Comparison of ENCODE assay signal across 22 mouse cellular contexts in the genomic region with DNA sequence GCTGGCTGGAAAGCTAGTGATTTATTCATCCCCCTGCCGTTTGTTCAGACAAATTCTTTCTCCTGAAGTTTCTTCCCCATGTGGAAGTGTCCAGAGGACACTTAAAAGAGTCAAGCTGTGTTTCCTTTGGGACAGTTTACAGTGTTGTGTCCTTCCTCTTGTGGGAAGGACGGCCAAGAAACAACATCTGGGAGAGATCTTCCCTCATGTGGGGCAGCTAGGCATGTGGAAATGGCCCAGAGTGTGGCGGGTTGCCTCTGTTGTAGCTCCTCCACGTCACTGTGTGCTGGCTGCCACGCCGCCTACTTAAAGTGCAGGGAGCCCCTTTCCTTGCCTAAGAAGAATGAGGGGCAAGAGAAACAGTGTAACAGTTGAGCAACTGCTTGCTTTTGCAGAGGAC. TPM values are rescaled to one million over a fixed set of nuclear protein-coding genes. Genes with fewer than 3 reads are reported as not detected.
DNase-seq lines count a peak whose midpoint lies in the region; ATAC-seq lines count a peak whose summit lies in the region.
"Had no signal": no experiment of that assay in that cellular context is flagged by ENCODE, and none has a peak within 500 bp of the region (broad histone marks: within the 10 kb centered on the region; RNA-seq: fewer than 3 reads in every experiment).

No protein-coding gene starts in this region.

- no peaks in the 10 kb centered on the region for H3K36me3 ChIP-seq in kidney, embryonic 14.5 days (ENCODE audit: control insufficient read depth, insufficient read depth, low read length)
- H3K36me3 ChIP-seq in lung, embryonic 15.5 days: 0 out of 2 replicates have a peak, but pooled peaks cover 4% of the 10 kb centered on the region

- H3K9me3 ChIP-seq in kidney, embryonic 14.5 days (ENCODE audit: control insufficient read depth, low read length): no peaks in the 10 kb centered on the region
- no peaks in the 10 kb centered on the region for H3K9me3 ChIP-seq in lung, embryonic 15.5 days
- H3K9me3 ChIP-seq: embryonic facial prominence, embryonic 12.5 days; limb, embryonic 13.5 days; liver, embryonic 15.5 days had no signal

- no peak overlapping the region for H3K4me2 ChIP-seq in kidney, embryonic 14.5 days (replicated peaks; ENCODE audit: low read depth, low read length)
- H3K4me2 ChIP-seq in lung, embryonic 15.5 days: no peak overlapping the region
- H3K4me2 ChIP-seq: embryonic facial prominence, embryonic 12.5 days; hindbrain, embryonic 14.5 days; limb, embryonic 13.5 days; liver, embryonic 15.5 days had no signal

- no peak for ATAC-seq in kidney, embryonic 14.5 days (ENCODE audit: low FRiP score, low TSS enrichment)
- ATAC-seq in lung, embryonic 15.5 days (ENCODE audit: borderline replicate concordance, extremely low read depth, low FRiP score, low TSS enrichment): peak; percentile 80; the same call in 1 of the 2 replicates
- ATAC-seq in CD4-positive, CD25-positive, alpha-beta regulatory T cell, adult 4 months: no peak
- ATAC-seq: activated CD4-positive, CD25-positive, alpha-beta regulatory T cell, adult 4 months; forebrain, postnatal 0 days; intestine, embryonic 16.5 days; Patski had no signal

- WGBS in kidney, embryonic 14.5 days: 33% methylated on average over 6 of the region's 6 CpGs
- 35% methylated on average over 6 of the region's 6 CpGs for WGBS in lung, embryonic 15.5 days

- H3K27ac ChIP-seq in kidney, embryonic 14.5 days (ENCODE audit: low read depth, low read length): no peak overlapping the region
- H3K27ac ChIP-seq in lung, embryonic 15.5 days: no peak overlapping the region
- H3K27ac ChIP-seq: embryonic facial prominence, embryonic 12.5 days; hindbrain, embryonic 14.5 days; limb, embryonic 13.5 days; liver, embryonic 15.5 days had no signal

- no peak overlapping the region for H3K9ac ChIP-seq in kidney, embryonic 14.5 days (ENCODE audit: low read depth, low read length)
- no peak overlapping the region for H3K9ac ChIP-seq in lung, embryonic 15.5 days
- H3K9ac ChIP-seq: embryonic facial prominence, embryonic 12.5 days; forebrain, postnatal 0 days; hindbrain, embryonic 14.5 days; limb, embryonic 13.5 days; liver, embryonic 15.5 days had no signal

- no peak overlapping the region for H3K4me3 ChIP-seq in kidney, embryonic 14.5 days (ENCODE audit: low read length)
- H3K4me3 ChIP-seq in lung, embryonic 15.5 days: no peak overlapping the region
- H3K4me3 ChIP-seq: embryonic facial prominence, embryonic 12.5 days; limb, embryonic 13.5 days; liver, embryonic 15.5 days had no signal

- peak; percentile 50 to 58 for DNase-seq in heart, postnatal 10 days
- DNase-seq in heart, postnatal 36 days: no peak
- DNase-seq in kidney, postnatal 10 days: peak; percentile 68
- peak; percentile 64 for DNase-seq in lung, postnatal 36 days
- no peak for DNase-seq in thymus, postnatal 36 days
- DNase-seq: adrenal gland, postnatal 25 days; cerebellum, adult 2 months; forebrain, postnatal 0 days; gastrocnemius, postnatal 14 days; midbrain, embryonic 14.5 days; retina, postnatal 1 day; right cerebral cortex, postnatal 4 days had no signal

- H3K27me3 ChIP-seq in kidney, embryonic 14.5 days (ENCODE audit: control insufficient read depth, insufficient read depth, low read length): no peaks in the 10 kb centered on the region
- no peaks in the 10 kb centered on the region for H3K27me3 ChIP-seq in lung, embryonic 15.5 days
- H3K27me3 ChIP-seq: embryonic facial prominence, embryonic 12.5 days; limb, embryonic 13.5 days; liver, embryonic 15.5 days; Patski had no signal

- intact Hi-C loops in heart, postnatal 10 days (cut with DNase I): no loop called here
- intact Hi-C loops in heart, postnatal 36 days (cut with DNase I): no loop called here

- no peaks in the 10 kb centered on the region for H3K4me1 ChIP-seq in kidney, embryonic 14.5 days (ENCODE audit: control insufficient read depth, insufficient read depth, low read length)
- 0 out of 2 replicates have a peak, but pooled peaks cover 4% of the 10 kb centered on the region for H3K4me1 ChIP-seq in lung, embryonic 15.5 days
- H3K4me1 ChIP-seq: embryonic facial prominence, embryonic 12.5 days; limb, embryonic 13.5 days; liver, embryonic 15.5 days had no signal

RNA-seq across cellular contexts. Expression of gene Anapc7, which starts 8.7 kb away (rescaled TPM):
- 10 to 100 TPM; 44.4 to 44.5 TPM for total RNA-seq in heart, postnatal 10 days (2021)
- total RNA-seq in heart, postnatal 36 days (2021): 10 to 100 TPM; 31.7 to 35.1 TPM
- 29.1 and 32.5 TPM in 2 replicates for polyA plus RNA-seq in kidney, embryonic 14.5 days (2014; fragmentation: Nextera tagmentation; extraction: Ambion mirVana)
- 43.9 and 46.2 TPM in 2 replicates for polyA plus RNA-seq in lung, embryonic 15.5 days (2015; fragmentation: Nextera tagmentation; extraction: Ambion mirVana)
- polyA plus RNA-seq in CD4-positive, CD25-positive, alpha-beta regulatory T cell, adult 4 months (2017; shearing (Covaris generic)): 10 to 100 TPM; 17.7 to 22.8 TPM

RNA-seq across cellular contexts. Expression of gene Arpc3, which starts 21.1 kb away (rescaled TPM):
- 100 to 1,000 TPM; 140 to 150 TPM for total RNA-seq in heart, postnatal 10 days (2021)
- 100 to 1,000 TPM in 1 of 2 experiments, 10 to 100 TPM in 1; 99.6 to 103 TPM for total RNA-seq in heart, postnatal 36 days (2021)
- polyA plus RNA-seq in kidney, embryonic 14.5 days (2014; fragmentation: Nextera tagmentation; extraction: Ambion mirVana): 32.5 and 201 TPM in 2 replicates
- polyA plus RNA-seq in lung, embryonic 15.5 days (2015; fragmentation: Nextera tagmentation; extraction: Ambion mirVana): 152 and 160 TPM in 2 replicates
- 100 to 1,000 TPM; 394 to 533 TPM for polyA plus RNA-seq in CD4-positive, CD25-positive, alpha-beta regulatory T cell, adult 4 months (2017; shearing (Covaris generic))

RNA-seq across cellular contexts. Expression of gene Fam216a, which starts 40.7 kb away (rescaled TPM):
- total RNA-seq in heart, postnatal 10 days (2021): 10 to 100 TPM; 17.1 to 22.7 TPM
- 10 to 100 TPM; 11.7 to 14.7 TPM for total RNA-seq in heart, postnatal 36 days (2021)
- 73.6 and 76.0 TPM in 2 replicates for polyA plus RNA-seq in kidney, embryonic 14.5 days (2014; fragmentation: Nextera tagmentation; extraction: Ambion mirVana)
- polyA plus RNA-seq in lung, embryonic 15.5 days (2015; fragmentation: Nextera tagmentation; extraction: Ambion mirVana): 72.4 and 74.9 TPM in 2 replicates
- 1 to 10 TPM; 6.9 to 7.4 TPM for polyA plus RNA-seq in CD4-positive, CD25-positive, alpha-beta regulatory T cell, adult 4 months (2017; shearing (Covaris generic))

RNA-seq across cellular contexts. Expression of gene Gpn3, which starts 41.1 kb away (rescaled TPM):
- 10 to 100 TPM; 24.3 to 25.5 TPM for total RNA-seq in heart, postnatal 10 days (2021)
- total RNA-seq in heart, postnatal 36 days (2021): 10 to 100 TPM; 26.6 to 30.6 TPM
- 77.6 and 82.6 TPM in 2 replicates for polyA plus RNA-seq in kidney, embryonic 14.5 days (2014; fragmentation: Nextera tagmentation; extraction: Ambion mirVana)
- polyA plus RNA-seq in lung, embryonic 15.5 days (2015; fragmentation: Nextera tagmentation; extraction: Ambion mirVana): 70.5 and 70.7 TPM in 2 replicates
- polyA plus RNA-seq in CD4-positive, CD25-positive, alpha-beta regulatory T cell, adult 4 months (2017; shearing (Covaris generic)): 10 to 100 TPM; 56.9 to 67.7 TPM

RNA-seq across cellular contexts. Expression of gene Vps29, which starts 58.7 kb away (rescaled TPM):
- total RNA-seq in heart, postnatal 10 days (2021): 100 to 1,000 TPM; 109 to 122 TPM
- total RNA-seq in heart, postnatal 36 days (2021): 10 to 100 TPM; 94.4 to 97.5 TPM
- 224 and 236 TPM in 2 replicates for polyA plus RNA-seq in kidney, embryonic 14.5 days (2014; fragmentation: Nextera tagmentation; extraction: Ambion mirVana)
- polyA plus RNA-seq in lung, embryonic 15.5 days (2015; fragmentation: Nextera tagmentation; extraction: Ambion mirVana): 211 and 224 TPM in 2 replicates
- polyA plus RNA-seq in CD4-positive, CD25-positive, alpha-beta regulatory T cell, adult 4 months (2017; shearing (Covaris generic)): 100 to 1,000 TPM; 193 to 203 TPM

Comparison
In these comparisons a context has a peak if more than half of its experiments do, and no peak if none do; other contexts are left out.
1. DNase-seq: peak in heart, postnatal 10 days (2 of 2), kidney, postnatal 10 days (single experiment) and lung, postnatal 36 days (single experiment); none in heart, postnatal 36 days (0 of 2) and thymus, postnatal 36 days (0 of 2).